In genomic region chr19:29372138-29372537, GRCm38 (mm10) we compare ENCODE assay signal across 10 mouse cellular contexts. TPM values are rescaled to one million over a fixed set of nuclear protein-coding genes. Genes with fewer than 3 reads are reported as not detected.
DNase-seq lines count a peak whose midpoint lies in the region; ATAC-seq and TF ChIP-seq lines count a peak whose summit lies in the region.
"Had no signal": no experiment of that assay in that cellular context is flagged by ENCODE, and none has a peak within 500 bp of the region (broad histone marks: within the 10 kb centered on the region; RNA-seq: fewer than 3 reads in every experiment).

No protein-coding gene starts in this region.

- no peak for TF ChIP-seq POLR2A in heart, adult 2 months (IDR thresholded peaks at IDR 0.05; ENCODE audit: insufficient read depth, low read depth, low read length)
- TF ChIP-seq POLR2A in limb, embryonic 14.5 days (IDR thresholded peaks at IDR 0.05; ENCODE audit: borderline replicate concordance, extremely low read depth, insufficient read depth, insufficient read length), result no peak

- H3K4me2 ChIP-seq in limb, embryonic 14.5 days (replicated peaks; ENCODE audit: low read depth, low read length, severe bottlenecking), result no peak overlapping the region; the same call in 1 of the 2 replicates

- H3K27me3 ChIP-seq in heart, adult 2 months (ENCODE audit: control insufficient read depth, insufficient read depth, low read length), result no peaks in the 10 kb centered on the region
- no peaks in the 10 kb centered on the region for H3K27me3 ChIP-seq in limb, embryonic 14.5 days (ENCODE audit: control insufficient read depth, insufficient read depth, low read length)

- H3K9ac ChIP-seq in heart, adult 2 months (ENCODE audit: low read depth, low read length), result peak overlapping the region; percentile 52
- H3K9ac ChIP-seq in limb, embryonic 14.5 days (ENCODE audit: low read depth, low read length, severe bottlenecking), result no peak overlapping the region

- H3K4me1 ChIP-seq in heart, adult 2 months (ENCODE audit: control insufficient read depth, insufficient read depth, low read length), result peaks cover 1% of the 10 kb centered on the region
- H3K4me1 ChIP-seq in limb, embryonic 14.5 days (ENCODE audit: control insufficient read depth, insufficient read depth, low read length), result no peaks in the 10 kb centered on the region

- peak overlapping the region; percentile 77 for H3K27ac ChIP-seq in heart, adult 2 months
- no peak overlapping the region for H3K27ac ChIP-seq in limb, embryonic 14.5 days (replicated peaks; ENCODE audit: low read depth, low read length)

- H3K36me3 ChIP-seq in heart, adult 2 months (ENCODE audit: control insufficient read depth, insufficient read depth, low read length), result no peaks in the 10 kb centered on the region
- H3K36me3 ChIP-seq in limb, embryonic 14.5 days (ENCODE audit: control insufficient read depth, insufficient read depth, low read length), result no peaks in the 10 kb centered on the region

- H3K4me3 ChIP-seq in heart, adult 2 months, result peak overlapping the region; percentile 37
- no peak overlapping the region for H3K4me3 ChIP-seq in limb, embryonic 14.5 days (replicated peaks; ENCODE audit: low read length)

- H3K79me2 ChIP-seq in heart, adult 2 months (replicated peaks; ENCODE audit: control insufficient read depth, insufficient read depth, low read length), result no peaks in the 10 kb centered on the region

- 27% methylated on average over 4 of the region's 4 CpGs for WGBS in heart, adult 2 months
- WGBS in limb, embryonic 14.5 days, result 44% methylated on average over 4 of the region's 4 CpGs

- peak in 1 of 2 experiments; percentile 32 for DNase-seq in heart, adult 2 months
- DNase-seq in heart, postnatal 25 days (ENCODE audit: low spot score), result no peak
- peak; percentile 47 for DNase-seq in thymus, postnatal 0 days (ENCODE audit: low spot score)
- no peak for DNase-seq in thymus, postnatal 14 days
- peak; percentile 70 for DNase-seq in limb, embryonic 14.5 days (ENCODE audit: low spot score)
- no peak for DNase-seq in c-Kit-positive CD71-positive TER-119-positive erythroid progenitor cells, embryonic 14.5 days (ENCODE audit: low spot score)
- no peak for DNase-seq in kidney, adult 18-20 months
- no peak for DNase-seq in MN1 (ENCODE audit: low spot score)
- DNase-seq: kidney, postnatal 14 days had no signal

- TF ChIP-seq CTCF in heart, adult 2 months (IDR thresholded peaks at IDR 0.05), result no peak

- TF ChIP-seq EP300 in heart, adult 2 months (IDR thresholded peaks at IDR 0.05; ENCODE audit: insufficient read depth, low read depth, low read length), result no peak

- ATAC-seq in limb, embryonic 14.5 days (ENCODE audit: low FRiP score, low read depth), result peak; percentile 74

- intact Hi-C loops in heart, adult 2 months (cut with DNase I), result loop anchor here (5.0 kb wide), 2 partner anchors 45 to 435 kb away; partner anchors contain the start of gene 9930021J03Rik
- intact Hi-C loops in heart, postnatal 25 days (cut with DNase I), result no loop called here

- H3K9me3 ChIP-seq in limb, embryonic 14.5 days (ENCODE audit: control insufficient read depth, low read length), result no peaks in the 10 kb centered on the region

RNA-seq across cellular contexts. Expression of gene Cd274, which starts 4.9 kb away (rescaled TPM):
- 1 to 10 TPM; 1.8 to 5.4 TPM for total RNA-seq in heart, adult 2 months (2021)
- 4.3 and 5.2 TPM in 2 replicates for polyA plus RNA-seq in heart, adult 2 months (2012; rRNA removed)
- total RNA-seq in heart, postnatal 25 days (2021), result 1 to 10 TPM; 2.0 to 2.3 TPM
- 11.3 and 12.0 TPM in 2 replicates for polyA plus RNA-seq in thymus, postnatal 0 days (2015; fragmentation: Nextera tagmentation; extraction: Ambion mirVana)
- 0.47 and 0.77 TPM in 2 replicates for polyA plus RNA-seq in limb, embryonic 14.5 days (2012; rRNA removed)
- 0.10 and 0.21 TPM in 2 replicates for polyA plus RNA-seq in limb, embryonic 14.5 days (2014; fragmentation: Nextera tagmentation; extraction: Ambion mirVana)

RNA-seq across cellular contexts. Expression of gene Plgrkt, which starts 4.9 kb away (rescaled TPM):
- 10 to 100 TPM; 22.9 to 28.1 TPM for total RNA-seq in heart, adult 2 months (2021)
- polyA plus RNA-seq in heart, adult 2 months (2012; rRNA removed), result 29.9 and 36.4 TPM in 2 replicates
- total RNA-seq in heart, postnatal 25 days (2021), result 10 to 100 TPM; 24.9 to 27.3 TPM
- 308 and 317 TPM in 2 replicates for polyA plus RNA-seq in thymus, postnatal 0 days (2015; fragmentation: Nextera tagmentation; extraction: Ambion mirVana)
- 36.7 and 47.5 TPM in 2 replicates for polyA plus RNA-seq in limb, embryonic 14.5 days (2012; rRNA removed)
- polyA plus RNA-seq in limb, embryonic 14.5 days (2014; fragmentation: Nextera tagmentation; extraction: Ambion mirVana), result 64.6 and 65.8 TPM in 2 replicates

RNA-seq across cellular contexts. Expression of gene Rln1, which starts 37.7 kb away (rescaled TPM):
- total RNA-seq in heart, adult 2 months (2021), result not detected
- not detected in 2 replicates for polyA plus RNA-seq in heart, adult 2 months (2012; rRNA removed)
- not detected for total RNA-seq in heart, postnatal 25 days (2021)
- 0.51 and 0.59 TPM in 2 replicates for polyA plus RNA-seq in thymus, postnatal 0 days (2015; fragmentation: Nextera tagmentation; extraction: Ambion mirVana)
- polyA plus RNA-seq in limb, embryonic 14.5 days (2012; rRNA removed), result 0.19 and 0.41 TPM in 2 replicates
- polyA plus RNA-seq in limb, embryonic 14.5 days (2014; fragmentation: Nextera tagmentation; extraction: Ambion mirVana), result 0.68 TPM in 1 of 2 replicates, not detected in the other

RNA-seq across cellular contexts. Expression of gene Pdcd1lg2, which starts 38.6 kb away (rescaled TPM):
- not detected for total RNA-seq in heart, adult 2 months (2021)
- 0.14 TPM in 1 of 2 replicates, not detected in the other for polyA plus RNA-seq in heart, adult 2 months (2012; rRNA removed)
- total RNA-seq in heart, postnatal 25 days (2021), result not detected
- polyA plus RNA-seq in thymus, postnatal 0 days (2015; fragmentation: Nextera tagmentation; extraction: Ambion mirVana), result 4.6 and 4.9 TPM in 2 replicates
- polyA plus RNA-seq in limb, embryonic 14.5 days (2012; rRNA removed), result not detected in 2 replicates
- not detected in 2 replicates for polyA plus RNA-seq in limb, embryonic 14.5 days (2014; fragmentation: Nextera tagmentation; extraction: Ambion mirVana)
- polyA plus RNA-seq: embryonic facial prominence, embryonic 11.5 days had no signal

RNA-seq across cellular contexts. Expression of gene Insl6, which starts 47.0 kb away (rescaled TPM):
- under 1 TPM in 1 of 2 experiments, not detected in 1; 0.73 TPM for total RNA-seq in heart, adult 2 months (2021)
- 0.26 and 0.39 TPM in 2 replicates for polyA plus RNA-seq in heart, adult 2 months (2012; rRNA removed)
- under 1 TPM; 0.39 to 0.62 TPM for total RNA-seq in heart, postnatal 25 days (2021)
- 13.5 and 15.1 TPM in 2 replicates for polyA plus RNA-seq in thymus, postnatal 0 days (2015; fragmentation: Nextera tagmentation; extraction: Ambion mirVana)
- polyA plus RNA-seq in limb, embryonic 14.5 days (2012; rRNA removed), result 2.8 and 3.0 TPM in 2 replicates
- 5.6 and 6.7 TPM in 2 replicates for polyA plus RNA-seq in limb, embryonic 14.5 days (2014; fragmentation: Nextera tagmentation; extraction: Ambion mirVana)

Comparison
In these comparisons a context has a peak if more than half of its experiments do, and no peak if none do; other contexts are left out.
1. DNase-seq: peak in thymus, postnatal 0 days (single experiment) and limb, embryonic 14.5 days (single experiment); none in heart, postnatal 25 days (single experiment), thymus, postnatal 14 days (single experiment), c-Kit-positive CD71-positive TER-119-positive erythroid progenitor cells, embryonic 14.5 days (single experiment), kidney, adult 18-20 months (single experiment) and MN1 (single experiment).